Mouse (Mus musculus): ENCODE data around the gene C130026I21Rik. TPM values are rescaled to one million over a fixed set of nuclear protein-coding genes. Genes with fewer than 3 reads are reported as not detected.

Gene C130026I21Rik
- total RNA-seq, 2 experiments from 2014 or later, result 1.0 TPM; not detected in 1

Small RNA genes lying within 50 kb of the gene (microRNA-seq; reads per million reads assigned to microRNA genes)
- gene Gm27907, result 0 reads per million in 2 experiments

Other genes starting within 250 kb of the C130026I21Rik start
- not detected for gene Gm10553, start 170.4 kb downstream of the C130026I21Rik start, total RNA-seq (2021)
- not detected for gene A530032D15Rik, start 160.7 kb downstream of the C130026I21Rik start, total RNA-seq (2021)